Mouse (Mus musculus) ES-E14 (cell line): ENCODE data around the gene Timd2. TPM values are rescaled to one million over a fixed set of nuclear protein-coding genes. Genes with fewer than 3 reads are reported as not detected.

ENCODE experiments used
- DNase-seq: peaks from one replicate; pipeline ENCODE4 v3.0.0-alpha.2; 2013; ENCODE audit warnings: low read depth, low spot score
- H3K27ac ChIP-seq: 2 replicates; pipeline ENCODE4 v1.5.1; 2012; ENCODE audit warnings: low read depth, mild to moderate bottlenecking, low read length, moderate library complexity, mixed read lengths; ENCODE audit not compliant: poor library complexity, insufficient read depth, severe bottlenecking
- H3K36me3 ChIP-seq: 2 replicates; pipeline ENCODE4 v1.6.1; 2012; ENCODE audit warnings: mild to moderate bottlenecking, low read length, moderate library complexity, mixed read lengths; ENCODE audit not compliant: control insufficient read depth, poor library complexity, insufficient read depth, severe bottlenecking
- H3K4me1 ChIP-seq, 2 experiments: fragments of 150-350 bp in 1 of 2; sonication (generic) in 1 of 2; 2 replicates each; pipeline ENCODE4 v1.6.1; 2012; ENCODE audit warnings: low read length in 2 of 2, mild to moderate bottlenecking in 1 of 2, mixed read lengths in 1 of 2; ENCODE audit not compliant: control insufficient read depth in 2 of 2, insufficient read depth in 2 of 2, poor library complexity in 1 of 2
- H3K4me3 ChIP-seq, 2 experiments: fragments of 150-350 bp in 1 of 2; sonication (generic) in 1 of 2; 2 replicates each; pipeline ENCODE4 v1.5.1; 2012; ENCODE audit warnings: low read length in 2 of 2, low read depth in 1 of 2, mild to moderate bottlenecking in 1 of 2, mixed read lengths in 1 of 2; ENCODE audit not compliant: insufficient read depth in 1 of 2, poor library complexity in 1 of 2, severe bottlenecking in 1 of 2
- H3K9ac ChIP-seq: 2 replicates; pipeline ENCODE4 v1.6.1; 2012; ENCODE audit warnings: low read depth, mild to moderate bottlenecking, low read length, mixed read lengths; ENCODE audit not compliant: poor library complexity, insufficient read depth, severe bottlenecking
- H3K9me3 ChIP-seq: fragments of 150-350 bp; sonication (generic); 2 replicates; pipeline ENCODE4 v1.6.1; 2012; ENCODE audit warnings: low read depth, mild to moderate bottlenecking, low read length; ENCODE audit not compliant: control insufficient read depth, insufficient read depth
- CHD2 ChIP-seq: IDR thresholded peaks from 2 replicates; pipeline ENCODE4 v1.6.1; 2014; ENCODE audit warnings: mild to moderate bottlenecking, low read depth, low read length, inconsistent platforms
- HCFC1 ChIP-seq: IDR thresholded peaks from 2 replicates; pipeline ENCODE4 v1.6.1; 2012; ENCODE audit warnings: low read length, inconsistent platforms, borderline replicate concordance; ENCODE audit not compliant: insufficient read depth
- MAFK ChIP-seq: IDR thresholded peaks from 2 replicates; pipeline ENCODE4 v1.6.1; 2014; ENCODE audit warnings: mild to moderate bottlenecking, low read depth, low read length, inconsistent platforms; ENCODE audit not compliant: insufficient read depth
- ZC3H11A ChIP-seq: IDR thresholded peaks from 2 replicates; pipeline ENCODE4 v1.6.1; 2012; ENCODE audit warnings: low read depth, mild to moderate bottlenecking, inconsistent platforms, low read length, borderline replicate concordance
- ZNF384 ChIP-seq: IDR thresholded peaks from 2 replicates; pipeline ENCODE4 v1.6.1; 2012; ENCODE audit warnings: low read depth, low read length, inconsistent platforms
- in situ Hi-C, 2 experiments: fragments of 600-800 bp; cut with MboI; formaldehyde crosslinking; loops; one replicate each; pipeline ENCODE4 v1.15.1; 2025; ENCODE audit warnings: low sequenced_read_pairs in 2 of 2, inconsistent platforms in 1 of 2; ENCODE audit not compliant: unreplicated experiment in 2 of 2
- total RNA-seq: library from RNA; depleted of rRNA; stranded (reverse); fragments of 300-350 nt; gene quantifications from 2 replicates; pipeline ENCODE4 v1.2.3, GENCODE M21; 2012; rRNA removed

Timd2 gene
- total RNA-seq, 1 experiment: 5.2 TPM

- Histone ChIP-seq H3K27ac (no peak overlapping the region), H3K9ac (no peak overlapping the region), H3K4me3 (no peak overlapping the region), H3K36me3 (no peaks in the 10 kb centered on the region), H3K9me3 (no peaks in the 10 kb centered on the region), H3K4me1 (no peaks in the 10 kb centered on the region)
- no peak for DNase-seq
- in situ Hi-C loops: no loop called here
- no peak for TF ChIP-seq CHD2
- no peak for TF ChIP-seq ZNF384
- no peak for TF ChIP-seq MAFK
- no peak for TF ChIP-seq ZC3H11A
- TF ChIP-seq HCFC1: no peak
Measured at GRCm38 (mm10) chr11:46620414-46621168, 86.3 kb downstream of the Timd2 start.

- no peak overlapping the region for H3K27ac ChIP-seq
Measured at GRCm38 (mm10) chr11:46619929-46620328, 86.9 kb downstream of the Timd2 start.

More at GRCm38 (mm10) chr11:46619929-46620328, 86.9 kb downstream of the Timd2 start:
- Histone ChIP-seq H3K9ac (no peak overlapping the region), H3K9me3 (no peaks in the 10 kb centered on the region), H3K4me1 (no peaks in the 10 kb centered on the region), H3K36me3 (no peaks in the 10 kb centered on the region), H3K4me3 (no peak overlapping the region)
- in situ Hi-C loops: no loop called here
- no peak for DNase-seq
- TF ChIP-seq MAFK: no peak
- no peak for TF ChIP-seq HCFC1
- no peak for TF ChIP-seq CHD2
- no peak for TF ChIP-seq ZC3H11A

Other genes with a start within 250 kb of the Timd2 start
- gene Gm12169, start 182.8 kb downstream of the Timd2 start, total RNA-seq: not detected in 2 replicates
- gene BC053393, start 135.5 kb downstream of the Timd2 start, total RNA-seq: not detected in 2 replicates
- gene Dppa1, start 77.8 kb downstream of the Timd2 start, total RNA-seq: 1.4 TPM in 1 of 2 replicates, not detected in the other
- 0.22 TPM in 1 of 2 replicates, not detected in the other for gene Havcr1, start 28.0 kb upstream of the Timd2 start, total RNA-seq
- gene Timd4, start 103.7 kb upstream of the Timd2 start, total RNA-seq: not detected in 2 replicates